Mouse (Mus musculus): ENCODE results near the gene Trpm8.

DNA sequence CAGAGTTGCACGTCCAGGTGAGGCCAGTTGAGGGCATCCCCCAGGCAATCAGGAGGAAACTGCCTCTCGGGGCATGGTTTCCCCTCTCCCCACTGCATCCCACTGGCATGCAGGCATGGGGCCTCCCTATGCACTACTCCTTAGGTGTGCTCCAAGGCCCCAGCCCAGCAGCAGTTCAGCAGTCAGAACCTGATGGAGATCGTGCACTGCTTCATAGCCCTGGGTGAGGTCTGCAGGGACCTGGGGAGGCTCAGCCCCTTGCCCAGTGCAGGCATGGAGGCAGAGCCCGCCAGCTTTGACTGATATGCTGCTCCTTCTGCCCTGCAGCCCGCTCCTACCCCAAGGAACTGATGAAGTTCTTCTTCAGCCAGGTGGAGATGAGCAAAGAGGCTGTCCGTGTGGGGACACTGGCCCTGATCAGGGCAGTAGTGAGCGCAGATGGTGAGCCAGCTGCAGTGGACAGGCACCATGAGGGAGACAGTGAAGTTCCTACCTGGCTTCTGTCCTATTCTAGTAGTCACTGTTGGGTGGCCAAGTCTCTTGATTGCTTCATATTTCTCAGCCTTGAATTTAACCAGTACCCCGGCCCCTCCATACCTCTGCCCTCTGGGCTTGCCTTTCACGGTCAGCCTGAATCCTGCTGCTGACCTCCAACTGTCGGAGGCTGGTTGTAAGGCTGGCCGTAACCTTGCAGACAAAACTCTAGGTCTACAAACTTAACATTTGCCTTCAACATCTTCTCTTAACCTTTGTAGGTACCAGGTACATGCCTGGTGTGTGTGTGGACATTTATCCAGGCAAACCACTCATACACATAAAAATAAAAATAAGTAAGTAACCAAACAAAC is 42.2 kb upstream of the Trpm8 start:
- no peak for TF ChIP-seq POLR2A (IDR thresholded peaks at IDR 0.05; ENCODE audit: low read depth, low read length)
- no peak for TF ChIP-seq MAX (IDR thresholded peaks at IDR 0.05; ENCODE audit: low read length)
- no peak for TF ChIP-seq SIN3A (IDR thresholded peaks at IDR 0.05; ENCODE audit: low read length)
- no peak for TF ChIP-seq MAZ (IDR thresholded peaks at IDR 0.05; ENCODE audit: low read depth, low read length)
- TF ChIP-seq KAT2A (IDR thresholded peaks at IDR 0.05; ENCODE audit: insufficient replicate concordance, low read length), result no peak
- no peak for TF ChIP-seq CTCF (conservative IDR thresholded peaks at IDR 0.05 in 1 of 2, IDR thresholded peaks at IDR 0.05 in 1 of 2; ENCODE audit: low read depth in 2 of 2, low read length in 2 of 2)
